Comparison of ENCODE assay signal across 24 mouse cellular contexts in the genomic region with DNA sequence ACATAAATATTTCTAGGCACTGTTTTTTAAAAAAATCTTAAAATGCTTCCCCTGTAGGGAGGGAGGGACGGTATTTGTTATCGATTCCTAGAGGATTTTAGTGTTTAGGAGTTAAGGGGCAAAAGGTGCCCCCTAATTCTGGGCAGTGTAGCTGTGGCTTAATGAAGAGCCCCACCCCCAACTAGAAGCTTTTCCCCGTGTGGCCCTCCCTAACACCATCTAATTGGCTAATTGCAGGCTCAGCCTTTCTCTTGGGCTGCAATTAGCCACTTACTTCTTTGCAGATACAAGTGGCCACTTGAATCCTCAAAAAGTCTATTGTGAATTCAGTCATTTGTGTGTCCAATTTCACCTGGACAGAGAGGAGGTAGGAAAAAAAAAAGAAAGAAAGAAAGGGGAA.
"Had no signal": no experiment of that assay in that cellular context is flagged by ENCODE, and none has a peak within 500 bp of the region (broad histone marks: within the 10 kb centered on the region; RNA-seq: fewer than 3 reads in every experiment).

No protein-coding gene starts in this region.

- H3K27me3 ChIP-seq: limb, embryonic 13.5 days; liver, embryonic 12.5 days; liver, embryonic 15.5 days; lung, embryonic 15.5 days; midbrain, embryonic 15.5 days; neural tube, embryonic 12.5 days; neural tube, embryonic 15.5 days had no signal

- H3K4me3 ChIP-seq: limb, embryonic 10.5 days; limb, embryonic 13.5 days; liver, embryonic 12.5 days; liver, embryonic 15.5 days; lung, embryonic 15.5 days; megakaryocyte, embryonic 14.5 days; midbrain, embryonic 10.5 days; midbrain, embryonic 15.5 days; neural tube, embryonic 12.5 days; neural tube, embryonic 15.5 days had no signal

- H3K36me3 ChIP-seq: limb, embryonic 10.5 days; limb, embryonic 13.5 days; liver, embryonic 12.5 days; liver, embryonic 15.5 days; lung, embryonic 15.5 days; midbrain, embryonic 10.5 days; midbrain, embryonic 15.5 days; neural tube, embryonic 12.5 days; neural tube, embryonic 15.5 days had no signal

- H3K9me3 ChIP-seq: limb, embryonic 10.5 days; limb, embryonic 13.5 days; liver, embryonic 12.5 days; liver, embryonic 15.5 days; lung, embryonic 15.5 days; megakaryocyte, embryonic 14.5 days; midbrain, embryonic 10.5 days; midbrain, embryonic 15.5 days; neural tube, embryonic 12.5 days; neural tube, embryonic 15.5 days had no signal

- H3K9ac ChIP-seq: limb, embryonic 13.5 days; liver, embryonic 12.5 days; liver, embryonic 15.5 days; lung, embryonic 15.5 days; midbrain, embryonic 15.5 days; neural tube, embryonic 12.5 days; neural tube, embryonic 15.5 days had no signal

- H3K27ac ChIP-seq: limb, embryonic 13.5 days; liver, embryonic 12.5 days; liver, embryonic 15.5 days; lung, embryonic 15.5 days; midbrain, embryonic 10.5 days; midbrain, embryonic 15.5 days; neural tube, embryonic 12.5 days; neural tube, embryonic 15.5 days; stomach, postnatal 0 days had no signal

- H3K4me1 ChIP-seq: liver, embryonic 15.5 days; lung, embryonic 15.5 days had no signal

- ATAC-seq: liver, embryonic 12.5 days had no signal

- DNase-seq: kidney, adult 9 months; kidney, postnatal 14 days; kidney, postnatal 4 days; liver; lung, adult 18-20 months; lung, postnatal 10 days; lung, postnatal 36 days; right cerebral cortex, adult 18-20 months; right cerebral cortex, postnatal 14 days; right cerebral cortex, postnatal 4 days; thymus, adult 2 months; thymus, postnatal 14 days; thymus, postnatal 4 days had no signal

- H3K4me2 ChIP-seq: limb, embryonic 13.5 days; liver, embryonic 12.5 days; liver, embryonic 15.5 days; lung, embryonic 15.5 days; midbrain, embryonic 15.5 days; neural tube, embryonic 12.5 days; neural tube, embryonic 15.5 days had no signal
